Mouse (Mus musculus) CD4-positive, CD25-positive, alpha-beta regulatory T cell (primary cell): ENCODE measurements around the gene Pbx2. TPM values are rescaled to one million over a fixed set of nuclear protein-coding genes. Genes with fewer than 3 reads are reported as not detected.

Source experiments
- polyA plus RNA-seq: library from polyadenylated mRNA; unstranded; fragments of 100-300 nt; shearing (Covaris generic); gene quantifications from one replicate; pipeline ENCODE4 v1.2.1, GENCODE M21; 2017

The Pbx2 gene
- polyA plus RNA-seq, result 20.0 TPM

DNA sequence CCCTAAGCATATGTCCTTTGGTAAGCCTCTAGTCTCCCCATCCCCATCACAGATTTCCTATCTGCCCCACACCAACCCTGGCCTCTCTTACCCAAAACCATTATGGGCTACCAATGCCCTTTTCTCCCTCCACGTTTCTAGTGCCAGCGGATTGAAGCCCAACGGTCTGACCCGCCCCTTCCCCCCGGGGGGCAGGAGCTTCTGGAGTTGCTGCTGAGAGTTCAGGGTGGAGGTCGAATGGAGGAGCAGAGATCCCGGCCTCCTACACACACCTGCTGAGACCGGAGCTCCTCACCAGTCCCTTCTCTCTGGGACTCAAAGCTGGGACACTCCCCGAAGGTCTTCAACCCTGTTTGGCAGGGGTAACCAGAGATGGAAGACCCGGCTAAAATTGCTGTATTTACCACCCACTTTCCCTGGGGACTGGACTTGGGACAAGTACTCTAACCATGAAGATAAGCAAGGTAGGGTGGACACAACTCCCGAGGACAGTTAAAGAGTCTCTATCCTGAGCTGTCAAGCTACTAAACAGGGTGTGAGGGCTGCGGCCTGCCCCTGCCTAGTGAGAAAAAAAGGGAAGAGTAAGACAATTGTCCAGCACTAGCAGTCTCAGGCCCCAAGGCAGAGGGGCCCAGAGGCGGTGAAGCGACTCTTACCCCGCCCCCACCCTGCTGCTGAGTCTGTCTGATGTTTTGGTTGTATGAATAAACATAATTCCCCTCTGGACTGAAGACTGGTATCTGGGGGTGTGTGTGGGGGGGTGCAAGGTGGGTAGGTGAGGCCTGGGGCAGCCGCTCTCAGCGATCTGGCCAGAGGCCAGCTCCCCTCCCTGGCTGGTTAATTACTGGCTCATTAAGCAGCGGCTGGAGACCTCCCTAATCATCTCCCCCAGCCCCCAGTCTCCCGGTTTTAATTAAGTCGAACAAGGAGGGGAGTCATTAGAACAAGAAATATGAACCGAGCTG is at the start of gene Pbx2:
TSS of gene Pbx2 (plus strand) at position 238 of the 965 bp plus-strand sequence.

DNA sequence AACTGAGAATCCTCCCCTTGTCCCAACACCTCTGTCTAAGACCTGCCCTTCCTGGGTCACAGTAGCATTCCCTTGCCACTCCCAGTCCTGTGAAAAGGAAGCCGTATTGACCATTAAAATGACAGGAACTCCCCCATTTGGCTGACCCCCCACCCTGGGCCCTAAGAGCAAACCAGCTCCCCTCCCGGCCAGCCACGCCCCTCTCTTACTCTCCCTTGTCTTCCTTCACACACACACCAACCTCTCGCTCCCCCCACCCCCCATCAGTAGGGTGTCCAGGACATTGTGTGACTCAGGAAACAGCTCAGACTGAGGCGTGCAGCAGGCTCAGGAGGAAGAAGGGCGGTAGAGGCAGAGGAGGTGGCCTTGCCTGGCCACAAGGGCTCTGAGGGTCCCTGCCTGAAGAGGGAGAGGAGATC is 27.1 kb upstream of the Pbx2 start, which contains the start of gene Notch4:
TSS of gene Notch4 (plus strand) at position 266 of the 419 bp plus-strand sequence.

DNA sequence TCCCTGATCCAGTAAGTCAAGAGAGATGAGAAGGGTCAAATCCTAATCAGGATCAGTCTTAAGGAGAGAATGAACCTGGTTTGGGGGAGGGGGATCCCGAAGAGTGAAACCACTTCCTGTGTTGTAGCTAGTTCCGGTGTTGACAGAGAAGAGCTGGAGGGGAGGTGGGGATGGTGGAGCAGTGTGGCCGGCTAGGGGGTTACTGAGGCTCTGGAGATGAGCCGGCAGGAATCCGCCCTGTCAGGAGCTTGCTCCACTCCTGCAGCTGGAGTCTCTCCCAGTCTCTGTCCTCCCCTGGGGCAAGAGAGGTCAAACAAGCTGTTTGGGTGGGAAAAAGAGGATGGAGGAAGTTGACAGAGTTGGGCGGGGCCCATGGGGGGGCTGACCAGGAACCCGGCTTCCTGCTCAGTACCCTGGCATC is 1.4 kb upstream of the Pbx2 start, which contains the start of gene Gpsm3:
TSS of gene Gpsm3 (plus strand) at position 126 of the 421 bp plus-strand sequence.

DNA sequence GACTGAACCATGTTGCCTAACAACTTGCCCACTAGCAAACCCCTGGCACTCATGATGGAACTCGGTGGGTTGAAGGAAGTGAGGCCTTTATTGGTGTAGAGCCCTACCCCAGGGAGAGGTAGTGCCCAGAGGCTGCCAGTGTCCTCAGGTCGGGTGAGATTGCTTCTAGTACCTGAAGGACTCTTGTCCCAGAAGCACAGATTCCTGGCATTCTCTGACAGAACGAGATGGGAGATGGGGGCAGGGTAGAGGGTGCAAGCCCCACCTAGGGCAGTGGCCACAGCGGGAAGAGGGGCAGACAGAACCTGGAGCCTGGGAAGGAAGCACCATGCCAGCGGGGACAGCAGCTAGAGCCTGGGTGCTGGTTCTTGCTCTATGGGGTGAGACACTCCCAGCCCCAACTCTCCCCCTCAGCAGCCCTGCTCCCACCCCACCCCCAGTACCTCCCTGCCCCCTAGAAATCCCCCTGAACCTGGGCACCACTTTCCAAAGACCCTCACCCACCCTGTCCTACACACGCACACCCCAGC is 6.6 kb downstream of the Pbx2 start, which contains the start of gene Ager:
TSS of gene Ager (plus strand) at position 297 of the 530 bp plus-strand sequence.

DNA sequence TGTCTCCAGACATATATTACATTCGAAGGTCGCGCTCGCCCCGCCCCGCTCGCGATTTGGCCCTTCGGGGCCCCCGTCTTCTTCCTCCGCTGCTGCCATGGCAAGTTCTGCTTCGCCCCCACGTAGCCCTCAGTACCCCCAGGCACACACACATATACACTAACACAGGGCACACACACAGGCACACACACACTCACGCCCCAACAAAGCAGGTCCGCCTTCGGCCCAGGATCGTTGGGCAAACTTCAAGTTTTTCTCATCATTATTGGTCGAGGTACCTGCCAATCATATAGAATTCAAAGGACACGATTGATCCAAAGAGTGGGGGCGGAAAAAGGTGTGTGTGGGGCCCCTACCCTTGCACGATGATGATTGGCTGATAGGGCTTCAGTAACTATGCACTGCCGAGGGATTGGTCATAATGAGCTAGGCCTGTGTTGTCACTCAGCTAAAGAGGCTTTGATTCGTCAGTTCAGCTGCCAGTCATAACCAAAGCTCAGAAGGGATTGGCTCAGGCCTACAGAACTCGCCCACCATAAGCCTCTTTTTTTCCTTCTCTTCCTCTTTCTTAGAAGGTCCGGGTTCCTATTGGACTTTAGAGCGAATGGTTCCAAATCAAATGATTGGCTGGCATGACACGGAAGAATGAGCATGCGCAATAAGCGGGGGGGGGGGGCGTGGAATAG is 12.5 kb downstream of the Pbx2 start, which contains the start of gene Rnf5:
TSS of gene Rnf5 (minus strand) at position 316 of the 686 bp plus-strand sequence.

DNA sequence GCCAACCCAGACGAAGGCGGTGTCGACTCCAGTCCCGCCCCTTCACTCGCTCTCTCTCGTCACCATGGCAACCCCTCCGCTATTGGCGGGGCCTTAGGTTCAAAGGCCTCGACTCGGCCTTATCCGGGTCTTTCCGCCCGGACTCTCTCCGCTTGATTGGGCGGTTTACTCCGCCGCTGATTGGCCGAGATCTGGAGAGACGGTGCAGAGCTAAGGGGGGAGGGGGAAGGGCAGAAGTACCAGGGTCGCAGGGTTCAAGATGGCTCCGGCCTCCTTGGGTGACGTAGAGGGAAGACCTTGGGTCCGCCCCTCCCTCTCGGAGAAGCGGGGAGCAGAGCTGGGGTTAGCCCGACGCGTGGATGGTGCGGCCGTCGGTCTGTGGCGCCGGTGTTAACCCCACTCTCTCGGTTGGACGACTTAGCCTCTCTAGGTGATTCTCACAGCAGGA is 13.0 kb downstream of the Pbx2 start, which contains the start of gene Agpat1:
TSS of gene Agpat1 (plus strand) at position 202 of the 448 bp plus-strand sequence.

DNA sequence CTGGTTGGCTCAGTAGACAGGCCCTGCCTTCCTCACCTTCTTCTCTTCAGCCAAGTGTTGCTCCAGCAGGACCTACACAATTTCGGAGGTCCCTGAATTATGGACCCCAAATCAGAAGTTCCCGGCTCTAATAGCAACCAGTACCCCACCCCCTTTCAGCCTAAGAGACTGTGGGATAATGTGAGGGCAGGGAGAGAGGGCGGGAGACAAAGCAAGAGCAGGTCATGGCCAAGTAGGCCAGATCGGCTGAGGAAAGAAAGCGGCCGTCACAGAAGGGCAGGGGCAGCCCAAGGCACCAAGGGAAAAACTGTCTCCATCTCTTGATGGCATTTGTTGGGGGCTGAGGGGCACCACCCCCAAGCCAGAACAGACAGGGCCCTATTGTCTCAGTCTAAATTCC is 24.8 kb downstream of the Pbx2 start, which contains the start of gene Egfl8:
TSS of gene Egfl8 (minus strand) at position 101 of the 400 bp plus-strand sequence.

DNA sequence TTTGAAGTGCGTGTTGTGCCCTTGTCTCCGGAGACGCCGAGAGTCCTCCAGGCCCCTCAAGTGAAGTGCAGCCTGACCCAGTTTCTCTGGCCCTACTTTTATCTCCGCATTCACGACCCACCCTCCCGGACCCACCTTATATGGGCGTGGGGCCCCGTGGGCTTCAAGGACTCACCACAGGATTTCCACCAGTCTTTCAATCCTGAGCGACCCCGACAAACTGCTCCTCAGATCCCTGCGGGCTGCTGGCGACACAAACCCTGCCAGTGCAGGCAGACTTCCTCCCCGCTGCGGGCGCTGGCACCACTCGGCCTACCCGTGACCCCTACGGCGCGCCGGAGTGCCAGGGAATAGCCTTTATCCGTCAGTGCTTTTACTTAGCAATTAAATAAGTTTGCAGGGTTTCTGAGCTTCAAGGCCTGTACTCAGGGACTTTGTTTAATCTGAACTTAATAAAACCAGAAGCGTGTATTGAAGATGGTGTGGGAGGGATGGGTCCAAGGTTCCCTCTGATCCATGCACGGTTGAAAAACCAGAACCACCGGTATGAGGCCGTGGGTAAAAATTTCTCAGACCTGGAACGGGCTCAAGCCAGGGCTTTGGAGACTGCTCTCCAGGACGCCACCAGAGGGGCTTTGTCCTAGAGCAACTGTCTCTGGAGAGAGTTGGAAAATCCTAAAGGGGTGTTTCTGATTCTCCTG is 37.0 kb downstream of the Pbx2 start, which contains the start of gene Ppt2:
TSS of gene Ppt2 (minus strand) at position 568 of the 701 bp plus-strand sequence.

DNA sequence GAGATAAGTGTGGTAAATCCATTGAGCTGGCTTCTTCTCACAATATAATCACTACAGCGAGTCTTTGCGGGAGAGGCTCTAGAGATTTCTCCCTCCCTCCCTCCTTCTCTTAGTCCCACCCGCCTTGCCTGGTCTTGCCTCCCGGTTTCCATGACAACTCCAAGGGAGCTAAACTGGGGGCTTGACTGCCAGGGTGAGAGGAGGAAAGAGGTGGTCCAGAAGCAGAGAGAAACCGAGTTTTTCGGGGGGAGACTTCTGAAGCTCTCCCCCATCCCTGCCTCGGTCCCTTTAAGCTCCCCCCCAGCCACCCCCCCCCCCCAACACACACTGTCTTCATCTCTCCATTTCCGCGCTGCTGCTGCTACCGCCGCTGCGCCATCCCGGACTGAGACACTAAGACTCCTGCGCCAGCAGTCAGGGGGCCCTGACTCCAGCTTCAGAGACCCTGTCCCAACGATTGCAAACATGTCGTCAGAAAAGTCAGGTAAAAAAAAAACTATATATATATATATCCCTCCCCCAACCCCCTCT is 38.2 kb downstream of the Pbx2 start, which contains the start of gene Prrt1:
TSS of gene Prrt1 (plus strand) at position 313 of the 531 bp plus-strand sequence.

DNA sequence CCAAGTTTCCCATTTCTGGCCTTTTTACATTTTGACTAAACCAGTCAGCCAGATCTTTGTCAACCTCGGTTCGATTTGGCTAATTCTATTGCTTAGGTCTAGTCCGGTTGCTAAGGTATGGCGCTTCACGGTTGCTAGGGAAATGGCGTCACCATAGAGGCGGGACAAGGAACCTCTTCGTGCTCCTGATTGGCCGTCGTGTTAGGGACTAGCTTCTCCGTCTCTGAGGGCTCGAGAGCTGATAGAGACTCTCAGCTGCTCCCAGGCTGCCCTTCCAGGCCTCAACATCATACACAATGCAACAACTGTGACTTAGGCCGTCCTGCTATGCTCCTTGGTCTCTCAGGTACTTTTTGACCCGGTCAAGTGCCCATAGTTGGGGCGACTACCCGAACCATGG is 53.5 kb downstream of the Pbx2 start, which contains the start of gene Fkbpl:
TSS of gene Fkbpl (plus strand) at position 157 of the 400 bp plus-strand sequence.

Other genes starting within 250 kb of the Pbx2 start
- gene Btnl2, start 236.4 kb upstream of the Pbx2 start, polyA plus RNA-seq, result 0.43 TPM
- gene Btnl1, start 214.1 kb upstream of the Pbx2 start, polyA plus RNA-seq, result not detected
- gene BC051142, start 192.4 kb upstream of the Pbx2 start, polyA plus RNA-seq, result 0.54 TPM
- not detected for gene Btnl4, start 113.9 kb upstream of the Pbx2 start, polyA plus RNA-seq
- not detected for gene Btnl6, start 73.9 kb upstream of the Pbx2 start, polyA plus RNA-seq
- gene Notch4, start 27.0 kb upstream of the Pbx2 start, polyA plus RNA-seq, result 0.12 TPM
- gene Gpsm3, start 1.5 kb upstream of the Pbx2 start, polyA plus RNA-seq, result 296 TPM
- gene Ager, start 6.6 kb downstream of the Pbx2 start, polyA plus RNA-seq, result 2.5 TPM
- 97.3 TPM for gene Rnf5, start 12.4 kb downstream of the Pbx2 start, polyA plus RNA-seq
- gene Agpat1, start 13.0 kb downstream of the Pbx2 start, polyA plus RNA-seq, result 23.3 TPM
- 2.8 TPM for gene Egfl8, start 24.7 kb downstream of the Pbx2 start, polyA plus RNA-seq
- 22.3 TPM for gene Ppt2, start 37.2 kb downstream of the Pbx2 start, polyA plus RNA-seq
- gene Prrt1, start 38.3 kb downstream of the Pbx2 start, polyA plus RNA-seq, result 6.9 TPM
- gene Fkbpl, start 53.5 kb downstream of the Pbx2 start, polyA plus RNA-seq, result 5.5 TPM
- 78.5 TPM for gene Atf6b, start 55.9 kb downstream of the Pbx2 start, polyA plus RNA-seq
- gene Tnxb, start 79.3 kb downstream of the Pbx2 start, polyA plus RNA-seq, result not detected
- not detected for gene C4b, start 152.6 kb downstream of the Pbx2 start, polyA plus RNA-seq
- gene Cyp21a1, start 213.3 kb downstream of the Pbx2 start, polyA plus RNA-seq, result not detected
- gene Stk19, start 245.7 kb downstream of the Pbx2 start, polyA plus RNA-seq, result 31.8 TPM
- 78.8 TPM for gene Dxo, start 245.8 kb downstream of the Pbx2 start, polyA plus RNA-seq